Mouse (Mus musculus) forebrain, embryonic 14.5 days (tissue): ENCODE results near the gene Cactin. TPM values are rescaled to one million over a fixed set of nuclear protein-coding genes. Genes with fewer than 3 reads are reported as not detected.

Experiments used
- ATAC-seq: fragments of 200-750 bp; cut with Nextera tagmentation; 2 replicates; pipeline ENCODE4 v1.8.0; 2017; ENCODE audit warnings: mild to moderate bottlenecking, moderate library complexity
- DNase-seq: peaks from one replicate; pipeline ENCODE4 v3.0.0-alpha.2; 2015; ENCODE audit warnings: low spot score
- H3K27ac ChIP-seq: fragments of 300-500 bp; sonication (generic); 2 replicates; pipeline ENCODE4 v1.5.1; 2014; ENCODE audit warnings: low read depth, mild to moderate bottlenecking, control low read depth, low read length, moderate library complexity
- H3K27me3 ChIP-seq: fragments of 300-500 bp; sonication (generic); replicated peaks from 2 replicates; pipeline ENCODE4 v1.6.1; 2014; ENCODE audit warnings: low read length, control low read depth, mixed read lengths; ENCODE audit not compliant: control insufficient read depth, insufficient read depth
- H3K36me3 ChIP-seq: fragments of 300-500 bp; sonication (generic); 2 replicates; pipeline ENCODE4 v1.6.1; 2014; ENCODE audit warnings: low read length, control low read depth; ENCODE audit not compliant: control insufficient read depth, insufficient read depth
- H3K4me1 ChIP-seq: fragments of 300-500 bp; sonication (generic); 2 replicates; pipeline ENCODE4 v1.6.1; 2014; ENCODE audit warnings: antibody characterized with exemption, low read length, control low read depth; ENCODE audit not compliant: control insufficient read depth, insufficient read depth
- H3K4me2 ChIP-seq: fragments of 300-500 bp; sonication (generic); 2 replicates; pipeline ENCODE4 v1.6.1; 2014; ENCODE audit warnings: mild to moderate bottlenecking, control low read depth, low read length
- H3K4me3 ChIP-seq: fragments of 300-500 bp; sonication (generic); 2 replicates; pipeline ENCODE4 v1.5.1; 2014; ENCODE audit warnings: low read depth, low read length, control low read depth
- H3K9ac ChIP-seq: fragments of 300-500 bp; sonication (generic); 2 replicates; pipeline ENCODE4 v1.6.1; 2014; ENCODE audit warnings: mild to moderate bottlenecking, low read length, control low read depth, moderate library complexity
- H3K9me3 ChIP-seq: fragments of 300-500 bp; sonication (generic); replicated peaks from 2 replicates; pipeline ENCODE4 v1.6.1; 2016; ENCODE audit warnings: low read length, control low read depth, mixed read lengths; ENCODE audit not compliant: control insufficient read depth
- WGBS: fragments of 180-500 bp; shearing (Covaris S2); extraction: QIAGEN DNeasy Blood & Tissue Kit; methylation state at CpG from one replicate; pipeline ENCODE4 v1.1.7; 2014; 5-methylcytosine and 5-hydroxymethylcytosine counted together
- polyA plus RNA-seq: library from polyadenylated mRNA; unstranded; fragments of >200 nt; fragmentation: Nextera tagmentation; extraction: Ambion mirVana; gene quantifications from 2 replicates; pipeline ENCODE4 v1.2.1, GENCODE M21; 2014

Cactin gene
- polyA plus RNA-seq, 1 experiment from 2014 or later: 16.8 TPM

- 84% methylated on average over 5 of the region's 5 CpGs for WGBS
- Histone ChIP-seq H3K4me3 (no peak overlapping the region), H3K4me1 (no peaks in the 10 kb centered on the region), H3K27ac (no peak overlapping the region), H3K4me2 (no peak overlapping the region), H3K9ac (no peak overlapping the region), H3K27me3 (no peaks in the 10 kb centered on the region), H3K36me3 (peaks cover 91% of the 10 kb centered on the region), H3K9me3 (no peaks in the 10 kb centered on the region)
- ATAC-seq: no peak
- DNase-seq: no peak
Measured at GRCm38 (mm10) chr10:81309571-81309970, 11.3 kb upstream of the Cactin start.

GRCm38 (mm10) chr10:81313581-81313980 is 7.3 kb upstream of the Cactin start:
- Histone ChIP-seq H3K9me3 (no peaks in the 10 kb centered on the region), H3K4me1 (no peaks in the 10 kb centered on the region), H3K27ac (no peak overlapping the region), H3K9ac (no peak overlapping the region), H3K4me3 (no peak overlapping the region), H3K4me2 (no peak overlapping the region), H3K27me3 (no peaks in the 10 kb centered on the region), H3K36me3 (peaks cover 94% of the 10 kb centered on the region)
- ATAC-seq (no peak), DNase-seq (no peak)
- 90% methylated on average over 13 of the region's 13 CpGs for WGBS

GRCm38 (mm10) chr10:81314201-81314600 is 6.7 kb upstream of the Cactin start:
- H3K36me3 ChIP-seq: peaks cover 90% of the 10 kb centered on the region
- no peak overlapping the region for H3K4me3 ChIP-seq
- H3K9ac ChIP-seq: no peak overlapping the region
- peaks cover 1% of the 10 kb centered on the region; the same call in 1 of the 2 replicates for H3K4me1 ChIP-seq
- H3K9me3 ChIP-seq: no peaks in the 10 kb centered on the region
- WGBS: 78% methylated on average over 7 of the region's 7 CpGs
- ATAC-seq: no peak
- no peak for DNase-seq
- no peak overlapping the region for H3K27ac ChIP-seq
- H3K27me3 ChIP-seq: no peaks in the 10 kb centered on the region
- no peak overlapping the region for H3K4me2 ChIP-seq

- no peak for DNase-seq
- Histone ChIP-seq H3K4me1 (peaks cover 9% of the 10 kb centered on the region), H3K27ac (no peak overlapping the region), H3K27me3 (no peaks in the 10 kb centered on the region), H3K36me3 (peaks cover 77% of the 10 kb centered on the region), H3K9me3 (no peaks in the 10 kb centered on the region), H3K4me2 (no peak overlapping the region), H3K4me3 (no peak overlapping the region), H3K9ac (no peak overlapping the region)
- no peak for ATAC-seq
- 93% methylated on average over 16 of the region's 16 CpGs for WGBS
Measured at GRCm38 (mm10) chr10:81315587-81315986, 5.3 kb upstream of the Cactin start.

GRCm38 (mm10) chr10:81316338-81317060 is 4.4 kb upstream of the Cactin start:
- Histone ChIP-seq H3K4me1 (peaks cover 9% of the 10 kb centered on the region), H3K4me3 (no peak overlapping the region), H3K4me2 (no peak overlapping the region), H3K9me3 (no peaks in the 10 kb centered on the region), H3K27ac (no peak overlapping the region), H3K36me3 (peaks cover 67% of the 10 kb centered on the region), H3K9ac (peak overlapping the region; percentile 1; the same call in 1 of the 2 replicates), H3K27me3 (no peaks in the 10 kb centered on the region)
- ATAC-seq: no peak
- no peak for DNase-seq
- 38% methylated on average over 16 of the region's 16 CpGs for WGBS

- Histone ChIP-seq H3K4me1 (peaks cover 9% of the 10 kb centered on the region), H3K36me3 (peaks cover 62% of the 10 kb centered on the region), H3K9me3 (no peaks in the 10 kb centered on the region), H3K27me3 (no peaks in the 10 kb centered on the region), H3K4me2 (no peak overlapping the region), H3K27ac (no peak overlapping the region), H3K4me3 (no peak overlapping the region), H3K9ac (peak overlapping the region; percentile 1; the same call in 1 of the 2 replicates)
- DNase-seq (peak; percentile 29), ATAC-seq (no peak)
- 16% methylated on average over 17 of the region's 20 CpGs for WGBS
Measured at GRCm38 (mm10) chr10:81317273-81317672, 3.6 kb upstream of the Cactin start.

- Histone ChIP-seq H3K27me3 (no peaks in the 10 kb centered on the region), H3K9ac (peak overlapping the region; percentile 59; the same call in 1 of the 2 replicates), H3K4me2 (no peak overlapping the region; the same call in 1 of the 2 replicates), H3K36me3 (peaks cover 62% of the 10 kb centered on the region), H3K9me3 (no peaks in the 10 kb centered on the region), H3K27ac (no peak overlapping the region), H3K4me1 (peaks cover 9% of the 10 kb centered on the region), H3K4me3 (no peak overlapping the region)
- no peak for ATAC-seq
- 93% methylated on average over 13 of the region's 13 CpGs for WGBS
- DNase-seq: no peak
Measured at GRCm38 (mm10) chr10:81318589-81319329, 2.1 kb upstream of the Cactin start.

GRCm38 (mm10) chr10:81319330-81319699 is 1.6 kb upstream of the Cactin start:
- ATAC-seq: no peak
- peaks cover 62% of the 10 kb centered on the region for H3K36me3 ChIP-seq

More at GRCm38 (mm10) chr10:81319330-81319699, 1.6 kb upstream of the Cactin start:
- H3K9ac ChIP-seq: peak overlapping the region; percentile 59
- H3K4me1 ChIP-seq: peaks cover 9% of the 10 kb centered on the region
- DNase-seq: no peak
- peak overlapping the region; percentile 93 for H3K4me3 ChIP-seq
- H3K27me3 ChIP-seq: no peaks in the 10 kb centered on the region
- H3K27ac ChIP-seq: peak overlapping the region; percentile 91; the same call in 1 of the 2 replicates
- 43% methylated on average over 8 of the region's 8 CpGs for WGBS
- no peaks in the 10 kb centered on the region for H3K9me3 ChIP-seq
- peak overlapping the region; percentile 70 for H3K4me2 ChIP-seq
